In genomic region chr19:44741091-44741763, GRCm38 (mm10) we compare ENCODE assay signal across 10 mouse cellular contexts. TPM values are rescaled to one million over a fixed set of nuclear protein-coding genes. Genes with fewer than 3 reads are reported as not detected.
A peak's percentile ranks its signal among the peaks of the same experiment; 100 is the strongest.
DNase-seq lines count a peak whose midpoint lies in the region; ATAC-seq and TF ChIP-seq lines count a peak whose summit lies in the region.
"Had no signal": no experiment of that assay in that cellular context is flagged by ENCODE, and none has a peak within 500 bp of the region (broad histone marks: within the 10 kb centered on the region; RNA-seq: fewer than 3 reads in every experiment).

No protein-coding gene starts in this region.

- no peak for TF ChIP-seq POLR2A in heart, adult 2 months (IDR thresholded peaks at IDR 0.05; ENCODE audit: insufficient read depth, low read depth, low read length)

- H3K4me3 ChIP-seq in heart, adult 2 months, result peak overlapping the region; percentile 15
- peak overlapping the region; percentile 22 to 28 for H3K4me3 ChIP-seq in heart, embryonic 14.5 days (ENCODE audit: control insufficient read depth in 1 of 2, insufficient read depth in 1 of 2, low read depth in 1 of 2, low read length in 2 of 2)
- peak overlapping the region; percentile 7; the same call in 1 of the 2 replicates for H3K4me3 ChIP-seq in neural tube, embryonic 11.5 days (ENCODE audit: low read depth, low read length)

- no peak for TF ChIP-seq EP300 in heart, adult 2 months (IDR thresholded peaks at IDR 0.05; ENCODE audit: insufficient read depth, low read depth, low read length)

- 3% methylated on average over 48 of the region's 48 CpGs for WGBS in heart, adult 2 months
- 2% methylated on average over 48 of the region's 48 CpGs for WGBS in heart, embryonic 14.5 days
- WGBS in neural tube, embryonic 11.5 days, result under 1% methylated on average over 48 of the region's 48 CpGs

- intact Hi-C loops in heart, adult 2 months (cut with DNase I), result no loop called here
- intact Hi-C loops in left cerebral cortex, postnatal 14 days (cut with DNase I), result loop anchor here (5.0 kb wide), 1 partner anchor 411 kb away; the partner anchor contains the start of gene Tlx1

- no peaks in the 10 kb centered on the region for H3K4me1 ChIP-seq in heart, adult 2 months (ENCODE audit: control insufficient read depth, insufficient read depth, low read length)
- H3K4me1 ChIP-seq in heart, embryonic 14.5 days (ENCODE audit: control insufficient read depth in 2 of 2, insufficient read depth in 2 of 2, low read length in 2 of 2), result peaks cover 18 to 21% of the 10 kb centered on the region in 2 experiments; a peak in 3 of 4 replicates
- no peaks in the 10 kb centered on the region for H3K4me1 ChIP-seq in neural tube, embryonic 11.5 days (ENCODE audit: control insufficient read depth, insufficient read depth, low read length)

- H3K79me2 ChIP-seq in heart, adult 2 months (replicated peaks; ENCODE audit: control insufficient read depth, insufficient read depth, low read length), result no peaks in the 10 kb centered on the region

- H3K27me3 ChIP-seq in heart, adult 2 months (ENCODE audit: control insufficient read depth, insufficient read depth, low read length), result peaks cover 11% of the 10 kb centered on the region
- H3K27me3 ChIP-seq in heart, embryonic 14.5 days (ENCODE audit: control insufficient read depth, insufficient read depth, low read length), result peaks cover 99% of the 10 kb centered on the region
- H3K27me3 ChIP-seq in neural tube, embryonic 11.5 days (ENCODE audit: control insufficient read depth, insufficient read depth, low read length), result peaks cover 93% of the 10 kb centered on the region

- no peaks in the 10 kb centered on the region for H3K36me3 ChIP-seq in heart, adult 2 months (ENCODE audit: control insufficient read depth, insufficient read depth, low read length)
- H3K36me3 ChIP-seq in heart, embryonic 14.5 days (ENCODE audit: control insufficient read depth, insufficient read depth, low read length), result no peaks in the 10 kb centered on the region
- H3K36me3 ChIP-seq in neural tube, embryonic 11.5 days (ENCODE audit: control insufficient read depth, insufficient read depth, low read length), result no peaks in the 10 kb centered on the region

- peak; percentile 15 to 49 for DNase-seq in heart, adult 2 months
- no peak for DNase-seq in heart, adult 8-10 months (ENCODE audit: low spot score)
- DNase-seq in kidney, postnatal 10 days, result peak; percentile 86
- DNase-seq in neural tube, embryonic 11.5 days (ENCODE audit: low spot score), result no peak
- DNase-seq in testis, postnatal 14 days (ENCODE audit: low spot score), result no peak
- DNase-seq in left cerebral cortex, adult 8-10 months (ENCODE audit: low spot score in 2 of 2), result no peak
- no peak for DNase-seq in left cerebral cortex, postnatal 14 days (ENCODE audit: low spot score in 2 of 2)
- DNase-seq: cerebellum, adult 9-11 months had no signal

- no peaks in the 10 kb centered on the region for H3K9me3 ChIP-seq in heart, embryonic 14.5 days (ENCODE audit: control insufficient read depth, low read length)
- no peaks in the 10 kb centered on the region for H3K9me3 ChIP-seq in neural tube, embryonic 11.5 days (ENCODE audit: control insufficient read depth, low read length)

- TF ChIP-seq CTCF in heart, adult 2 months (IDR thresholded peaks at IDR 0.05), result no peak

- 0 out of 2 replicates have a peak overlapping the region, but pooled peaks have one; percentile 12 for H3K9ac ChIP-seq in heart, adult 2 months (ENCODE audit: low read depth, low read length)
- H3K9ac ChIP-seq in heart, embryonic 14.5 days (ENCODE audit: low read length), result peak overlapping the region; percentile 34; the same call in 1 of the 2 replicates
- no peak overlapping the region for H3K9ac ChIP-seq in neural tube, embryonic 11.5 days (ENCODE audit: low read length)

- H3K4me2 ChIP-seq in heart, embryonic 14.5 days (ENCODE audit: low read length), result peak overlapping the region; percentile 60
- peak overlapping the region; percentile 4 for H3K4me2 ChIP-seq in neural tube, embryonic 11.5 days (ENCODE audit: low read depth)

- ATAC-seq in heart, embryonic 14.5 days (ENCODE audit: insufficient number of reproducible peaks, insufficient read depth, low FRiP score, low read depth), result no peak
- no peak for ATAC-seq in neural tube, embryonic 11.5 days (ENCODE audit: insufficient read depth, low FRiP score, low TSS enrichment)

- no peak overlapping the region for H3K27ac ChIP-seq in heart, adult 2 months
- no peak overlapping the region for H3K27ac ChIP-seq in heart, embryonic 14.5 days (replicated peaks in 1 of 2; ENCODE audit: control insufficient read depth in 1 of 2, insufficient read depth in 1 of 2, low read depth in 2 of 2, low read length in 2 of 2)
- H3K27ac ChIP-seq in neural tube, embryonic 11.5 days (ENCODE audit: low read depth, low read length), result peak overlapping the region; percentile 41; the same call in 1 of the 2 replicates

RNA-seq across cellular contexts. Expression of gene Pax2, which starts 14.6 kb away (rescaled TPM):
- total RNA-seq in heart, adult 2 months (2021), result not detected
- not detected in 2 replicates for polyA plus RNA-seq in heart, adult 2 months (2012; rRNA removed)
- not detected for total RNA-seq in heart, adult 8-10 months (2022)
- polyA plus RNA-seq in heart, embryonic 14.5 days (2014; fragmentation: Nextera tagmentation; extraction: Ambion mirVana), result not detected in 2 replicates
- 7.4 and 8.0 TPM in 2 replicates for polyA plus RNA-seq in neural tube, embryonic 11.5 days (2014; fragmentation: Nextera tagmentation; extraction: Ambion mirVana)
- under 1 TPM in 3 of 4 experiments, not detected in 1; 0.11 to 0.37 (median 0.37) TPM for total RNA-seq in left cerebral cortex, adult 8-10 months (2022)
- under 1 TPM; 0.11 to 0.22 TPM for total RNA-seq in left cerebral cortex, postnatal 14 days (2021)
- total RNA-seq: CH12.LX had no signal

Comparison
In these comparisons a context has a peak if more than half of its experiments do, and no peak if none do; other contexts are left out.
1. DNase-seq: peak in heart, adult 2 months (2 of 2) and kidney, postnatal 10 days (single experiment); none in heart, adult 8-10 months (single experiment), neural tube, embryonic 11.5 days (single experiment), testis, postnatal 14 days (single experiment), left cerebral cortex, adult 8-10 months (0 of 2) and left cerebral cortex, postnatal 14 days (0 of 2).
2. Peak in every context shown above with its lines, with median percentiles within 50 percentile points of each other: H3K4me3 ChIP-seq.